Mouse (Mus musculus) hindbrain, postnatal 0 days (tissue): ENCODE measurements around the gene Ak5. TPM values are rescaled to one million over a fixed set of nuclear protein-coding genes. Genes with fewer than 3 reads are reported as not detected.
A peak's percentile ranks its signal among the peaks of the same experiment; 100 is the strongest.

Source experiments
- ATAC-seq: fragments of 200-750 bp; cut with Nextera tagmentation; 2 replicates; pipeline ENCODE4 v1.8.0; 2017; ENCODE audit warnings: mild to moderate bottlenecking, moderate TSS enrichment, moderate library complexity
- DNase-seq: peaks from one replicate; pipeline ENCODE4 v3.0.0-alpha.2; 2015; ENCODE audit warnings: low spot score
- H3K27ac ChIP-seq: fragments of 300-500 bp; sonication (generic); 2 replicates; pipeline ENCODE4 v1.5.1; 2014; ENCODE audit warnings: mild to moderate bottlenecking
- H3K27me3 ChIP-seq: fragments of 300-500 bp; sonication (generic); 2 replicates; pipeline ENCODE4 v1.6.1; 2014; ENCODE audit warnings: low read length, mixed read lengths; ENCODE audit not compliant: insufficient read depth
- H3K36me3 ChIP-seq: fragments of 300-500 bp; sonication (generic); 2 replicates; pipeline ENCODE4 v1.6.1; 2014; ENCODE audit warnings: low read length, mixed read lengths; ENCODE audit not compliant: insufficient read depth
- H3K4me1 ChIP-seq: fragments of 300-500 bp; sonication (generic); 2 replicates; pipeline ENCODE4 v1.6.1; 2014; ENCODE audit warnings: antibody characterized with exemption, low read length, mixed read lengths; ENCODE audit not compliant: insufficient read depth
- H3K4me2 ChIP-seq: fragments of 300-500 bp; sonication (generic); 2 replicates; pipeline ENCODE4 v1.6.1; 2014; ENCODE audit warnings: low read depth, mild to moderate bottlenecking, low read length, moderate library complexity, mixed read lengths
- H3K4me3 ChIP-seq: fragments of 300-500 bp; sonication (generic); 2 replicates; pipeline ENCODE4 v1.5.1; 2014; ENCODE audit warnings: low read length
- H3K9ac ChIP-seq: fragments of 300-500 bp; sonication (generic); replicated peaks from 2 replicates; pipeline ENCODE4 v1.6.1; 2014; ENCODE audit warnings: mild to moderate bottlenecking, low read length, moderate library complexity, mixed read lengths
- H3K9me3 ChIP-seq: fragments of 300-500 bp; sonication (generic); 2 replicates; pipeline ENCODE4 v1.6.1; 2016; ENCODE audit warnings: low read length, mixed read lengths
- CTCF ChIP-seq: IDR thresholded peaks from 2 replicates; pipeline ENCODE4 v1.5.1; 2016; ENCODE audit warnings: antibody characterized with exemption, control low read depth, low read depth
- WGBS: fragments of 180-500 bp; shearing (Covaris S2); extraction: QIAGEN DNeasy Blood & Tissue Kit; methylation state at CpG from one replicate; pipeline ENCODE4 v1.1.7; 2014; 5-methylcytosine and 5-hydroxymethylcytosine counted together
- polyA plus RNA-seq: library from polyadenylated mRNA; unstranded; fragments of >200 nt; fragmentation: Nextera tagmentation; extraction: Ambion mirVana; gene quantifications from 2 replicates; pipeline ENCODE4 v1.2.1, GENCODE M21; 2015
- total RNA-seq: library from RNA; depleted of rRNA; stranded (reverse); fragments of >200 nt; gene quantifications from 2 replicates; pipeline ENCODE4 v1.2.3, GENCODE M21; 2014

Gene Ak5
- total and polyA plus RNA-seq, 2 experiments from 2014 or later = 14.8 to 18.8 TPM

DNA sequence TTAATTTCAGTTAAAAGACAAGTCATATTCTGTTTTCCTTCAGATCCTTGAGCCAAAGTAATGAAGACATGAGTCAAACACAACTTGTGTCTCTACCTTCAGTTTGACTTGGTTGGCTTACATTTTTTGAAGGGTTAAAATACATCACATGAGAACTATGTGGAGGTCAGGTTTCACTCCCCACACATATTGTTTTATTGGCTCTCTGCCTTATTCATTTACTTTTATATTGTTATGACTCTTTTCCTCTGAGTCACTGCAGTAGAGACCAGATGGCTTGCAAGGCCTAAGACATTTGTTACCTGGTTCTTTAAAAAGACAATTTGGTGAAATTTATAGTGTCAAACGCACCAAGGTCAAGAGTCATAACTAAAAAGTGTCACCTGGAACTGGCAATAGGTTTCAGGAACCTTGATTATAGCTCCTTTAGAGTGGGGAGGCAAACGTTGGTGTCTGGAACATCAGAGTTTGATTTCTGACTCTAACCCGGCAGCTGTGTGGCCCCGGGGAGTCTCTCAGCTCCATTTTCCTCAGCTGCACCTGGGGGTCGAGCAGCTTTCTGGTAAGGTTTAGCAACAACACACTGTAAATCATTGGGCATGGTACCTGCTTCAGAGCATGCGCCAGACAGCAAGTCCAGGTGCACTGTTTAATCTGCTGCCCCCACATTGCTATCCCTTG, 145.4 kb downstream of the Ak5 start:
- WGBS = 83% methylated on average over 6 of the region's 6 CpGs
- H3K4me2 ChIP-seq = no peak overlapping the region
- TF ChIP-seq CTCF = no peak
- no peaks in the 10 kb centered on the region for H3K36me3 ChIP-seq
- DNase-seq (no peak), ATAC-seq (no peak)
- H3K4me1 ChIP-seq = no peaks in the 10 kb centered on the region
- H3K9ac ChIP-seq = no peak overlapping the region
- H3K27ac ChIP-seq = no peak overlapping the region
- no peaks in the 10 kb centered on the region for H3K9me3 ChIP-seq
- H3K27me3 ChIP-seq = no peaks in the 10 kb centered on the region
- no peak overlapping the region for H3K4me3 ChIP-seq

DNA sequence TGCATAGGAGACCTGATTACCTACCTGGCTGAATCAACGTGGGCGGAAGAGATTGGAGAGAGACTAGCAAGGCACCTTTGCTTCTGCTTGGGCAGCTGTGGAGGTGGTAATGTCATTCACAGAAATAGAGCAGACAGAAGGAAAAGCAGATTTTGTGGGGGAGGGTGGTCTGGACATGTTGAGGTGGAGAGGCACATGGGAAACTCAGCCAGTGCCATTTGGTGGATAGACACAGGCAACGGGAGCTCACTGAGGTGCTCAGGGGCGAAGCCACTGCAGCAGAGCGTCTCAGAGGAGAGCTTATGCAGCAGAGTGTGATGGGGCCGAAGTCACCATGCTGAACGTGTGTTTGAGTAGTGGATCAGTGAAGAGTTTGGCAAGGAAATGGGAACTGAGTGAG, 147.1 kb downstream of the Ak5 start:
- DNase-seq (no peak), ATAC-seq (no peak)
- Histone ChIP-seq H3K27me3 (no peaks in the 10 kb centered on the region), H3K27ac (no peak overlapping the region), H3K9ac (no peak overlapping the region), H3K36me3 (no peaks in the 10 kb centered on the region), H3K4me2 (no peak overlapping the region), H3K9me3 (no peaks in the 10 kb centered on the region), H3K4me1 (no peaks in the 10 kb centered on the region), H3K4me3 (no peak overlapping the region)
- 89% methylated on average over 7 of the region's 7 CpGs for WGBS
- TF ChIP-seq CTCF = no peak

DNA sequence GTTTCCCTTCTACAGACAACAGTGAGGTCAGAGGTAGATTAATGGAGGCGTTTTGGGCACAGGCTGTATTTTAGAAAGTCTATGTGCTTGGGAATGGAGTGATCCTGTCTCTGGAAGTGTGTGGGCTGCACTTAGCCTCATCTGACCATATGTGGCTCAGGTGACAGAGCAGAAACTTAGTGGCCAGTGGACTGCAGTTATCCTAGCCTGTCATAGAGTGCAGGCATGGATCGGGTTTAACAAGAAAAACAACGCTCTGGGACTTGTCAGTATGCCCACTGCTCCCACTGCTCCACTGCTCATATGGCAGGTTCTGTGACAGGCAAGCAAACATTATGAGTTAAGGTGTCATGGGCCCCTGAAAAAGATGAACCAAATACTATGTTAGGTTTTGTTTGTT, 148.1 kb downstream of the Ak5 start:
- no peaks in the 10 kb centered on the region for H3K27me3 ChIP-seq
- no peak for TF ChIP-seq CTCF
- H3K36me3 ChIP-seq = no peaks in the 10 kb centered on the region
- ATAC-seq = no peak
- WGBS = 71% methylated on average over 3 of the region's 3 CpGs
- H3K4me1 ChIP-seq = no peaks in the 10 kb centered on the region
- no peak overlapping the region for H3K9ac ChIP-seq
- H3K4me2 ChIP-seq = no peak overlapping the region
- DNase-seq = no peak
- no peak overlapping the region for H3K4me3 ChIP-seq
- H3K27ac ChIP-seq = no peak overlapping the region
- H3K9me3 ChIP-seq = no peaks in the 10 kb centered on the region

DNA sequence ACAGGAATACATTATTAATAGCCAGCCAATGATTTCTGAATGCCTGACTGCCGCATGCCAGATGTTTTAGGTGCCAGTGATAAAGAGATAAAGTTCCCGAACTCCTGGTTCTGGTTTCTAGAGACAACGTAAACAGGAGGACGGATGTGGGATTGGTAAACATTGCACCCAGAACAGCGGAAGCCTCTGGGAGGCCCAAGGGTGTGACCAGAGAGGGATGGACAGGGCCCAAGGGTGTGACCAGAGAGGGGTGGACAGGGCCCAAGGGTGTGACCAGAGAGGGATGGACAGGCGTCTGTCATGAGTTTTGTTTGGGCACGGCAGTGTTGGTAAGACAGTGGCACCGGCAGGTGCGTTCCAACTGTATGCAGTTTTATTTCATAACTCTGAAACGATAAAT, 148.6 kb downstream of the Ak5 start:
- no peaks in the 10 kb centered on the region for H3K36me3 ChIP-seq
- no peak overlapping the region for H3K27ac ChIP-seq
- ATAC-seq (no peak), DNase-seq (no peak)
- no peak for TF ChIP-seq CTCF
- WGBS = 91% methylated on average over 10 of the region's 10 CpGs
- no peak overlapping the region for H3K9ac ChIP-seq
- H3K4me1 ChIP-seq = no peaks in the 10 kb centered on the region
- no peak overlapping the region for H3K4me3 ChIP-seq
- no peaks in the 10 kb centered on the region for H3K9me3 ChIP-seq
- no peaks in the 10 kb centered on the region for H3K27me3 ChIP-seq
- H3K4me2 ChIP-seq = no peak overlapping the region

DNA sequence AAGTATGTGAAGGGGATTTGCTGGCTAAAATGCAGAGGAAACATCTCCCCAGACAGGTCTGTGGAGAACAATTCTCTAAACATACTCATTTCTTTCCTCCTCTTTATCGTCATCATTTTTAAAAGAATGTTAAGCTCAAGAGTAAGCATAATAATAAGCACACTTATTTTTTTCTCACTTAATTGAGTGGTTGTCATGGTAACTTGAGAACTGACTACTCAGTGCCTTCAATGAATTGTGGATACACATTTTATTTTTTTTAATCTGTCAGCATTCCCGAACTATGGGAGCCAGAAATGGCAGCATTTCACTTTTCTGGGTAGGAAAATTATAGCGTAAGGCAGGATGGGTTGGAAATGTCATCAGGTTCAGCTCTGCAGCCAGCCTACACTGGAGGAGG, 151.6 kb downstream of the Ak5 start:
- ATAC-seq (no peak), DNase-seq (no peak)
- 52% methylated on average over 3 of the region's 3 CpGs for WGBS
- TF ChIP-seq CTCF = no peak
- Histone ChIP-seq H3K4me2 (no peak overlapping the region), H3K4me1 (no peaks in the 10 kb centered on the region), H3K36me3 (no peaks in the 10 kb centered on the region), H3K27me3 (no peaks in the 10 kb centered on the region), H3K9me3 (no peaks in the 10 kb centered on the region), H3K27ac (no peak overlapping the region), H3K9ac (no peak overlapping the region), H3K4me3 (no peak overlapping the region)

DNA sequence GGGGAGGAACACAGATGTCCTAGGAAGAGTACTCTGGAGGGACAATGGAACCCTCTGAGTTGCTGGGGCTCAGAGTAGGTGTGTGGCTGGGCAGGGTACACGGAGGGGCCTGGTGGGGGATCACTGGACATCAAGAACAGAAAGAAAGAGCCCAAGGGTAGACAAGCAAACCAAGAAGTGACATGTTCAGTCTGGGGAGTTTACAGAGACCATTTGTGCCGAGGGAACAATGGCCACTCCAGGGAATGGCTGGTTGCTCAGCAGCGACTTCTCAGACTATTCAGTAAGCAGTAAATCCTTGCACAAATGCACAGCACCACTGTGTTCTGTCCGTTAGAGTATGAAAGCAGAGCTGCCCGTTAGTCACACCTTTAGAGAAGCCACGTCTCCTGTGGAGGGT, 152.2 kb downstream of the Ak5 start:
- DNase-seq = no peak

DNA sequence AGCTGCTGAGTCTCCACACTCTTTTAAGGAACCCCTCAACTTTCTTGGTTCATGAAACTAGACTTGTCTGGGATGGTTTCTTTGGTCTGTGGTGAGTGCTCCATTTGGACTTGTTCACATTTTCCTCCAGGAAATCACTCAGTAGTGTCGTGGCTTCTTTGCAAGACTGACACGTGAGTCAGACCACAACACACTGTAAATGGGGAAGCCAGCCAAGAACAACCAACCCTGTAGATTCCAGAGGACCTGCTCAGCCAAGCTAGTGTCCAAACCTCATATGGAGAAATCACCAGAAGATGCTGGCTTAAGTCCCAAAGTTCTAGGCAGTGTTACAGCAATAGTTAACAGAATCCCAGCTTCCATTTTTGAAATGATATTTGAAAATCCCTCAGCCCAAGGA, 155.6 kb downstream of the Ak5 start:
- Histone ChIP-seq H3K4me2 (no peak overlapping the region), H3K9me3 (no peaks in the 10 kb centered on the region), H3K4me3 (no peak overlapping the region), H3K36me3 (no peaks in the 10 kb centered on the region), H3K27me3 (no peaks in the 10 kb centered on the region), H3K9ac (no peak overlapping the region), H3K4me1 (no peaks in the 10 kb centered on the region), H3K27ac (no peak overlapping the region)
- DNase-seq = no peak
- WGBS = 54% methylated on average over 2 of the region's 2 CpGs
- ATAC-seq = no peak
- no peak for TF ChIP-seq CTCF

More for the DNA sequence above, 152.2 kb downstream of the Ak5 start:
- no peaks in the 10 kb centered on the region for H3K27me3 ChIP-seq
- H3K4me2 ChIP-seq = no peak overlapping the region
- H3K9me3 ChIP-seq = no peaks in the 10 kb centered on the region
- no peak for TF ChIP-seq CTCF
- H3K36me3 ChIP-seq = no peaks in the 10 kb centered on the region
- no peak overlapping the region for H3K9ac ChIP-seq
- no peak overlapping the region for H3K4me3 ChIP-seq
- 27% methylated on average over 6 of the region's 6 CpGs for WGBS
- no peaks in the 10 kb centered on the region for H3K4me1 ChIP-seq
- ATAC-seq = peak; percentile 53
- no peak overlapping the region for H3K27ac ChIP-seq
